10 mouse cellular contexts compared by ENCODE assay signal in the genomic region with DNA sequence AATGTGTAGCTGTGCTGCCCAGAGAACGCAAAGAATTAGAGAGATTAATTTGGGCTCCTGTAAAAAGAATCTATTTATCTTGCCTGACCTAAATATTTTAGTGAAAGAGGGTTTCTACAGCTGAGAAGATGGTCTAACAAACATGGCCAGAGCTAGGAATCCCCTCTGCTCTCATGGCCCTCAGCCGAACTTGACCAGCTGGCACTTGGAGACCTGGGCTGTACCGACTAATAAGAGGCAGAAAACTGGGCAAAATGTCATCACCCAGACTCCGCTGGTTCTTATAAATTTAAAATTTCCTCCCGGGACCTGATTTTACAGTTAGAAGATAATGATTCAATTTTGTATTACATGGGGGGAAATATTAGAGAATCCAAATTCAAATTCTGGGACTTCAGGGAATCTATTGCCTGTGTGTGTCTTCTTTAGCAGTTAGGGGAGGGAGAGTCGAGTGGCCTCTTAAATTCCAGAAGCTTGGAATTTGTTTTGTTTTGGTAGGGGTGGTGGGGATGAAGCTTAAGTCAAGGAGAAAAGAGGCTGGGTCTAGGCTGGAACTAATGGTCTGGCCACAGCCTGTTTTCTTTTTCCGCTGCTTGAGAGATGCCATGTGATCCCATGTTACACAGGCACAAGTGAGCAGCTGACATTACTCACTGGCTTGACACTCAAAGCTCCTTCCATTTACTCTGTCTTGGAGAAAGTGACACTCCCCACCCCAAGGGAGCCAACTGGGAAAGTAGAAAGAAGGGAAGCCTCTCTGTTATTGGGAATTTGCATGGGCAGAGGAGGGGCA. TPM values are rescaled to one million over a fixed set of nuclear protein-coding genes. Genes with fewer than 3 reads are reported as not detected.
A peak's percentile ranks its signal among the peaks of the same experiment; 100 is the strongest.
DNase-seq lines count a peak whose midpoint lies in the region; ATAC-seq and TF ChIP-seq lines count a peak whose summit lies in the region.
"Had no signal": no experiment of that assay in that cellular context is flagged by ENCODE, and none has a peak within 500 bp of the region (broad histone marks: within the 10 kb centered on the region; RNA-seq: fewer than 3 reads in every experiment).

No protein-coding gene starts in this region.

- H3K9me3 ChIP-seq in intestine, postnatal 0 days (ENCODE audit: control insufficient read depth), result no peaks in the 10 kb centered on the region
- no peaks in the 10 kb centered on the region for H3K9me3 ChIP-seq in intestine, embryonic 16.5 days (ENCODE audit: control insufficient read depth, low read length)
- no peaks in the 10 kb centered on the region for H3K9me3 ChIP-seq in forebrain, embryonic 15.5 days
- no peaks in the 10 kb centered on the region for H3K9me3 ChIP-seq in midbrain, embryonic 15.5 days
- H3K9me3 ChIP-seq: kidney, embryonic 15.5 days had no signal

- peak overlapping the region; percentile 38; the same call in 1 of the 2 replicates for H3K4me3 ChIP-seq in intestine, postnatal 0 days (ENCODE audit: low read depth, low read length)
- H3K4me3 ChIP-seq in intestine, embryonic 16.5 days (ENCODE audit: low read length), result no peak overlapping the region; the same call in 1 of the 2 replicates
- H3K4me3 ChIP-seq in cerebellum, adult 2 months (replicated peaks; ENCODE audit: insufficient read depth, low read depth, low read length), result peak overlapping the region; percentile 67
- H3K4me3 ChIP-seq in forebrain, embryonic 15.5 days, result peak overlapping the region; percentile 82
- peak overlapping the region; percentile 47 for H3K4me3 ChIP-seq in midbrain, embryonic 15.5 days

- peaks cover 8% of the 10 kb centered on the region; the same call in 1 of the 2 replicates for H3K4me1 ChIP-seq in intestine, postnatal 0 days (replicated peaks; ENCODE audit: control insufficient read depth, insufficient read depth, low read length)
- peaks cover 15% of the 10 kb centered on the region for H3K4me1 ChIP-seq in intestine, embryonic 16.5 days (ENCODE audit: control insufficient read depth, insufficient read depth, low read length)
- peaks cover 30% of the 10 kb centered on the region for H3K4me1 ChIP-seq in cerebellum, adult 2 months (ENCODE audit: control insufficient read depth, insufficient read depth, low read length)
- H3K4me1 ChIP-seq in forebrain, embryonic 15.5 days, result peaks cover 66% of the 10 kb centered on the region
- peaks cover 51% of the 10 kb centered on the region for H3K4me1 ChIP-seq in midbrain, embryonic 15.5 days

- TF ChIP-seq CTCF in intestine, postnatal 0 days (IDR thresholded peaks at IDR 0.05; ENCODE audit: low read depth), result no peak
- TF ChIP-seq CTCF in cerebellum, adult 2 months (IDR thresholded peaks at IDR 0.05; ENCODE audit: borderline replicate concordance, insufficient read depth, low read depth, low read length), result no peak

- TF ChIP-seq POLR2A in cerebellum, adult 2 months (IDR thresholded peaks at IDR 0.05; ENCODE audit: borderline replicate concordance, insufficient read depth, low read length), result 0 out of 2 replicates have a peak, but pooled peaks have one; percentile 18

- no peak overlapping the region for H3K27ac ChIP-seq in intestine, postnatal 0 days (ENCODE audit: low read depth, low read length)
- no peak overlapping the region for H3K27ac ChIP-seq in intestine, embryonic 16.5 days (ENCODE audit: low read length)
- peak overlapping the region; percentile 80 for H3K27ac ChIP-seq in cerebellum, adult 2 months (ENCODE audit: insufficient read depth, low read length)
- H3K27ac ChIP-seq in forebrain, embryonic 15.5 days (replicated peaks), result peak overlapping the region; percentile 99
- H3K27ac ChIP-seq in midbrain, embryonic 15.5 days, result peak overlapping the region; percentile 76
- H3K27ac ChIP-seq: kidney, embryonic 15.5 days had no signal

- ATAC-seq in intestine, postnatal 0 days, result no peak
- ATAC-seq in intestine, embryonic 16.5 days, result no peak
- ATAC-seq in forebrain, embryonic 15.5 days (replicated peaks), result no peak
- no peak for ATAC-seq in midbrain, embryonic 15.5 days (replicated peaks)

- WGBS in intestine, postnatal 0 days, result 14% methylated on average over 7 of the region's 7 CpGs
- 11% methylated on average over 7 of the region's 7 CpGs for WGBS in intestine, embryonic 16.5 days
- WGBS in cerebellum, adult 2 months, result 14% methylated on average over 7 of the region's 7 CpGs
- 9% methylated on average over 7 of the region's 7 CpGs for WGBS in forebrain, embryonic 15.5 days
- WGBS in midbrain, embryonic 15.5 days, result 15% methylated on average over 7 of the region's 7 CpGs

- H3K4me2 ChIP-seq in intestine, postnatal 0 days (replicated peaks; ENCODE audit: low read depth), result no peak overlapping the region
- no peak overlapping the region for H3K4me2 ChIP-seq in intestine, embryonic 16.5 days (ENCODE audit: low read depth, low read length)
- peak overlapping the region; percentile 96 for H3K4me2 ChIP-seq in forebrain, embryonic 15.5 days (replicated peaks)
- peak overlapping the region; percentile 63 for H3K4me2 ChIP-seq in midbrain, embryonic 15.5 days
- H3K4me2 ChIP-seq: kidney, embryonic 15.5 days had no signal

- no peaks in the 10 kb centered on the region for H3K36me3 ChIP-seq in intestine, postnatal 0 days (ENCODE audit: control insufficient read depth, insufficient read depth)
- no peaks in the 10 kb centered on the region for H3K36me3 ChIP-seq in intestine, embryonic 16.5 days (ENCODE audit: control insufficient read depth, insufficient read depth, low read length)
- peaks cover 12% of the 10 kb centered on the region; the same call in 1 of the 2 replicates for H3K36me3 ChIP-seq in forebrain, embryonic 15.5 days
- no peaks in the 10 kb centered on the region for H3K36me3 ChIP-seq in midbrain, embryonic 15.5 days (replicated peaks)
- H3K36me3 ChIP-seq: kidney, embryonic 15.5 days had no signal

- peaks cover 91% of the 10 kb centered on the region for H3K27me3 ChIP-seq in intestine, postnatal 0 days (replicated peaks; ENCODE audit: control insufficient read depth, insufficient read depth, low read length)
- peaks cover 87% of the 10 kb centered on the region for H3K27me3 ChIP-seq in intestine, embryonic 16.5 days (replicated peaks; ENCODE audit: control insufficient read depth, insufficient read depth, low read length)
- no peaks in the 10 kb centered on the region for H3K27me3 ChIP-seq in cerebellum, adult 2 months (ENCODE audit: control insufficient read depth, insufficient read depth, low read length)
- no peaks in the 10 kb centered on the region for H3K27me3 ChIP-seq in forebrain, embryonic 15.5 days
- peaks cover 24% of the 10 kb centered on the region for H3K27me3 ChIP-seq in midbrain, embryonic 15.5 days (replicated peaks)

- DNase-seq in cerebellum, adult 2 months, result peak; percentile 83 to 89
- no peak for DNase-seq in embryo, embryonic 9.5 days (ENCODE audit: extremely low spot score)
- no peak for DNase-seq in testis, postnatal 10 days (ENCODE audit: low spot score)
- DNase-seq in gastrocnemius, postnatal 4 days (ENCODE audit: low spot score in 2 of 2), result no peak
- DNase-seq: heart, adult 18-20 months had no signal

- H3K9ac ChIP-seq in intestine, postnatal 0 days (ENCODE audit: low read depth, low read length), result no peak overlapping the region
- H3K9ac ChIP-seq in intestine, embryonic 16.5 days (ENCODE audit: low read depth, low read length), result no peak overlapping the region
- peak overlapping the region; percentile 93 for H3K9ac ChIP-seq in forebrain, embryonic 15.5 days (replicated peaks)
- H3K9ac ChIP-seq in midbrain, embryonic 15.5 days, result peak overlapping the region; percentile 48; the same call in 1 of the 2 replicates
- H3K9ac ChIP-seq: kidney, embryonic 15.5 days had no signal

RNA-seq across cellular contexts. Expression of gene Rhbg, which starts 37.8 kb away (rescaled TPM):
- polyA plus RNA-seq in intestine, postnatal 0 days (2015; fragmentation: Nextera tagmentation; extraction: Ambion mirVana), result 0.60 and 0.65 TPM in 2 replicates
- polyA plus RNA-seq in intestine, embryonic 16.5 days (2015; fragmentation: Nextera tagmentation; extraction: Ambion mirVana), result 0.69 and 1.3 TPM in 2 replicates
- 0.08 and 0.17 TPM in 2 replicates for polyA plus RNA-seq in cerebellum, adult 2 months (2012; rRNA removed)
- polyA plus RNA-seq in forebrain, embryonic 15.5 days (2015; fragmentation: Nextera tagmentation; extraction: Ambion mirVana), result 0.10 and 0.14 TPM in 2 replicates
- polyA plus RNA-seq in midbrain, embryonic 15.5 days (2015; fragmentation: Nextera tagmentation; extraction: Ambion mirVana), result 0.14 TPM in 2 replicates
- total RNA-seq in gastrocnemius, postnatal 4 days (2021), result under 1 TPM in 1 of 2 experiments, not detected in 1; 0.16 TPM

Comparison
In these comparisons a context has a peak if more than half of its experiments do, and no peak if none do; other contexts are left out.
1. H3K27ac ChIP-seq: peak in cerebellum, adult 2 months (single experiment), forebrain, embryonic 15.5 days (single experiment) and midbrain, embryonic 15.5 days (single experiment); none in intestine, postnatal 0 days (single experiment) and intestine, embryonic 16.5 days (single experiment).
2. H3K4me2 ChIP-seq: peak in forebrain, embryonic 15.5 days (single experiment) and midbrain, embryonic 15.5 days (single experiment); none in intestine, postnatal 0 days (single experiment) and intestine, embryonic 16.5 days (single experiment).
3. H3K9ac ChIP-seq: peak in forebrain, embryonic 15.5 days (single experiment) and midbrain, embryonic 15.5 days (single experiment); none in intestine, postnatal 0 days (single experiment) and intestine, embryonic 16.5 days (single experiment).
4. DNase-seq: peak in cerebellum, adult 2 months (2 of 2); none in embryo, embryonic 9.5 days (single experiment), testis, postnatal 10 days (single experiment) and gastrocnemius, postnatal 4 days (0 of 2).